ENCODE assay signal across 10 mouse cellular contexts in genomic region chr2:153491512-153492178, GRCm38 (mm10). TPM values are rescaled to one million over a fixed set of nuclear protein-coding genes. Genes with fewer than 3 reads are reported as not detected.
DNase-seq lines count a peak whose midpoint lies in the region; ATAC-seq and TF ChIP-seq lines count a peak whose summit lies in the region.
"Had no signal": no experiment of that assay in that cellular context is flagged by ENCODE, and none has a peak within 500 bp of the region (broad histone marks: within the 10 kb centered on the region; RNA-seq: fewer than 3 reads in every experiment).

No protein-coding gene starts in this region.

- peak overlapping the region; percentile 97 for H3K4me2 ChIP-seq in embryonic facial prominence, embryonic 15.5 days (replicated peaks)
- H3K4me2 ChIP-seq in liver, embryonic 12.5 days = peak overlapping the region; percentile 98

- TF ChIP-seq EP300 in ES-Bruce4 (IDR thresholded peaks at IDR 0.05; ENCODE audit: insufficient read depth, low read depth, low read length) = no peak

- H3K9ac ChIP-seq in ES-Bruce4 (ENCODE audit: low read depth, poor library complexity, severe bottlenecking) = no peak overlapping the region; the same call in 1 of the 2 replicates
- H3K9ac ChIP-seq in embryonic facial prominence, embryonic 15.5 days = no peak overlapping the region
- H3K9ac ChIP-seq in liver, embryonic 12.5 days = peak overlapping the region; percentile 95

- TF ChIP-seq CTCF in ES-Bruce4 (IDR thresholded peaks at IDR 0.05; ENCODE audit: low read depth, low read length) = no peak

- no peak for TF ChIP-seq POLR2A in ES-Bruce4 (IDR thresholded peaks at IDR 0.05; ENCODE audit: insufficient read depth, low read length)

- H3K36me3 ChIP-seq in heart, embryonic 10.5 days = no peaks in the 10 kb centered on the region
- no peaks in the 10 kb centered on the region for H3K36me3 ChIP-seq in ES-Bruce4 (ENCODE audit: control insufficient read depth, insufficient read depth, low read length, poor library complexity, severe bottlenecking)
- no peaks in the 10 kb centered on the region for H3K36me3 ChIP-seq in embryonic facial prominence, embryonic 15.5 days
- H3K36me3 ChIP-seq in liver, embryonic 12.5 days = no peaks in the 10 kb centered on the region

- peaks cover 19% of the 10 kb centered on the region for H3K27me3 ChIP-seq in heart, embryonic 10.5 days (ENCODE audit: insufficient read depth, poor library complexity, severe bottlenecking)
- H3K27me3 ChIP-seq in ES-Bruce4 (ENCODE audit: control insufficient read depth, insufficient read depth, low read length, poor library complexity, severe bottlenecking) = no peaks in the 10 kb centered on the region
- peaks cover 11% of the 10 kb centered on the region for H3K27me3 ChIP-seq in embryonic facial prominence, embryonic 15.5 days
- no peaks in the 10 kb centered on the region for H3K27me3 ChIP-seq in liver, embryonic 12.5 days (replicated peaks)

- no peaks in the 10 kb centered on the region for H3K9me3 ChIP-seq in heart, embryonic 10.5 days
- no peaks in the 10 kb centered on the region for H3K9me3 ChIP-seq in ES-Bruce4 (replicated peaks; ENCODE audit: control insufficient read depth, insufficient read depth, low read length, poor library complexity, severe bottlenecking)
- no peaks in the 10 kb centered on the region for H3K9me3 ChIP-seq in embryonic facial prominence, embryonic 15.5 days (replicated peaks)
- H3K9me3 ChIP-seq in liver, embryonic 12.5 days (replicated peaks) = no peaks in the 10 kb centered on the region

- peaks cover 56% of the 10 kb centered on the region for H3K4me1 ChIP-seq in heart, embryonic 10.5 days
- H3K4me1 ChIP-seq in ES-Bruce4 (ENCODE audit: control insufficient read depth, insufficient read depth, low read length) = peaks cover 3% of the 10 kb centered on the region
- peaks cover 49% of the 10 kb centered on the region for H3K4me1 ChIP-seq in embryonic facial prominence, embryonic 15.5 days
- peaks cover 79% of the 10 kb centered on the region for H3K4me1 ChIP-seq in liver, embryonic 12.5 days

- peak overlapping the region; percentile 79 for H3K4me3 ChIP-seq in heart, embryonic 10.5 days
- H3K4me3 ChIP-seq in ES-Bruce4 (ENCODE audit: low read depth, low read length) = peak overlapping the region; percentile 42
- H3K4me3 ChIP-seq in embryonic facial prominence, embryonic 15.5 days (replicated peaks) = peak overlapping the region; percentile 55
- peak overlapping the region; percentile 75 for H3K4me3 ChIP-seq in liver, embryonic 12.5 days

- no peak for ATAC-seq in embryonic facial prominence, embryonic 15.5 days (ENCODE audit: insufficient number of reproducible peaks, low FRiP score, low TSS enrichment, low read depth)
- ATAC-seq in liver, embryonic 12.5 days = no peak
- no peak for ATAC-seq in granulocyte monocyte progenitor cell, adult 5-6 weeks (replicated peaks; ENCODE audit: poor library complexity, severe bottlenecking)
- ATAC-seq in erythroid progenitor cell, adult 5-6 weeks (replicated peaks; ENCODE audit: low FRiP score, poor library complexity, severe bottlenecking) = no peak

- WGBS in heart, embryonic 10.5 days = 18% methylated on average over 18 of the region's 18 CpGs
- 13% methylated on average over 18 of the region's 18 CpGs for WGBS in embryonic facial prominence, embryonic 15.5 days
- 33% methylated on average over 18 of the region's 18 CpGs for WGBS in liver, embryonic 12.5 days (ENCODE audit: insufficient replicate concordance)

- peak overlapping the region; percentile 92 for H3K27ac ChIP-seq in heart, embryonic 10.5 days
- no peak overlapping the region for H3K27ac ChIP-seq in ES-Bruce4 (ENCODE audit: insufficient read depth, low read length)
- no peak overlapping the region for H3K27ac ChIP-seq in embryonic facial prominence, embryonic 15.5 days (replicated peaks)
- peak overlapping the region; percentile 100 for H3K27ac ChIP-seq in liver, embryonic 12.5 days

- no peak for DNase-seq in heart, embryonic 10.5 days (ENCODE audit: low spot score)
- no peak for DNase-seq in heart, postnatal 4 days
- no peak for DNase-seq in gastrocnemius, adult 8-10 months (ENCODE audit: low spot score in 2 of 2)

RNA-seq across cellular contexts. Expression of gene 4930404H24Rik, which starts 0.9 kb away (rescaled TPM):
- polyA plus RNA-seq in heart, embryonic 10.5 days (2016; fragmentation: Nextera tagmentation; extraction: Ambion mirVana) = not detected in 2 replicates
- not detected for total RNA-seq in heart, postnatal 4 days (2021)
- polyA plus RNA-seq in ES-Bruce4 (2011; ENCODE audit: insufficient read depth, insufficient read length, low read depth, missing spikeins) = not detected in 2 replicates
- not detected in 2 replicates for polyA plus RNA-seq in embryonic facial prominence, embryonic 15.5 days (2015; fragmentation: Nextera tagmentation; extraction: Ambion mirVana)
- not detected in 2 replicates for polyA plus RNA-seq in liver, embryonic 12.5 days (2016; fragmentation: Nextera tagmentation; extraction: Ambion mirVana)
- not detected in 2 replicates for total RNA-seq in granulocyte monocyte progenitor cell, adult 5-6 weeks (2014; fragmentation: Nextera tagmentation)
- not detected in 2 replicates for total RNA-seq in granulocyte monocyte progenitor cell, adult 5-6 weeks (2017)
- total RNA-seq in gastrocnemius, adult 8-10 months (2022) = not detected
- not detected in 2 replicates for total RNA-seq in erythroid progenitor cell, adult 5-6 weeks (2015; ENCODE audit: low replicate concordance)
- total RNA-seq in erythroid progenitor cell, adult 5-6 weeks (2017; ENCODE audit: low replicate concordance) = not detected in 2 replicates
- total RNA-seq: hematopoietic stem cell, adult 5-6 weeks had no signal
- polyA plus RNA-seq: C2C12 had no signal

RNA-seq across cellular contexts. Expression of gene Nol4l, which starts 38.1 kb away (rescaled TPM):
- polyA plus RNA-seq in heart, embryonic 10.5 days (2016; fragmentation: Nextera tagmentation; extraction: Ambion mirVana) = 20.8 and 21.4 TPM in 2 replicates
- 10 to 100 TPM; 12.0 to 13.5 TPM for total RNA-seq in heart, postnatal 4 days (2021)
- polyA plus RNA-seq in ES-Bruce4 (2011; ENCODE audit: insufficient read depth, insufficient read length, low read depth, missing spikeins) = 11.0 and 11.5 TPM in 2 replicates
- polyA plus RNA-seq in embryonic facial prominence, embryonic 15.5 days (2015; fragmentation: Nextera tagmentation; extraction: Ambion mirVana) = 9.4 and 10.3 TPM in 2 replicates
- 9.3 and 9.8 TPM in 2 replicates for polyA plus RNA-seq in liver, embryonic 12.5 days (2016; fragmentation: Nextera tagmentation; extraction: Ambion mirVana)
- 4.7 and 7.4 TPM in 2 replicates for total RNA-seq in granulocyte monocyte progenitor cell, adult 5-6 weeks (2014; fragmentation: Nextera tagmentation)
- total RNA-seq in granulocyte monocyte progenitor cell, adult 5-6 weeks (2017) = 0.72 and 0.86 TPM in 2 replicates
- under 1 TPM; 0.29 to 0.94 (median 0.41) TPM for total RNA-seq in gastrocnemius, adult 8-10 months (2022)
- 5.0 and 5.8 TPM in 2 replicates for total RNA-seq in erythroid progenitor cell, adult 5-6 weeks (2015; ENCODE audit: low replicate concordance)
- total RNA-seq in erythroid progenitor cell, adult 5-6 weeks (2017; ENCODE audit: low replicate concordance) = 2.7 and 5.8 TPM in 2 replicates

Comparison
In these comparisons a context has a peak if more than half of its experiments do, and no peak if none do; other contexts are left out.
1. H3K27ac ChIP-seq: peak in heart, embryonic 10.5 days (single experiment) and liver, embryonic 12.5 days (single experiment); none in ES-Bruce4 (single experiment) and embryonic facial prominence, embryonic 15.5 days (single experiment).
2. Peak in every context shown above with its lines, with median percentiles within 50 percentile points of each other: H3K4me3 ChIP-seq.